Mouse (Mus musculus) erythroblast, embryonic 14.5 days (primary cell): ENCODE data around the gene Haao.

Source experiments
- GATA1 ChIP-seq: IDR thresholded peaks from 2 replicates; pipeline ENCODE4 v1.6.1; 2012; ENCODE audit warnings: low read length, inconsistent platforms, mixed read lengths
- TAL1 ChIP-seq: IDR thresholded peaks from 3 replicates; pipeline ENCODE4 v1.6.1; 2012; ENCODE audit warnings: low read length, inconsistent platforms, mixed read lengths

GRCm38 (mm10) chr17:83882788-83883187, 35.0 kb upstream of the Haao start:
- TF ChIP-seq GATA1 (no peak), TAL1 (no peak)
